Mouse (Mus musculus) limb, embryonic 13.5 days (tissue): Measurements from ENCODE around the gene Naglu. TPM values are rescaled to one million over a fixed set of nuclear protein-coding genes. Genes with fewer than 3 reads are reported as not detected.

Experiments used
- ATAC-seq: fragments of 200-750 bp; cut with Nextera tagmentation; 2 replicates; pipeline ENCODE4 v1.8.0; 2017; ENCODE audit warnings: low read depth, moderate number of reproducible peaks, moderate TSS enrichment; ENCODE audit not compliant: low FRiP score
- H3K27ac ChIP-seq: fragments of 300-500 bp; sonication (generic); 2 replicates; pipeline ENCODE4 v1.5.1; 2015; ENCODE audit warnings: inconsistent platforms, mild to moderate bottlenecking, moderate library complexity
- H3K27me3 ChIP-seq: fragments of 300-500 bp; sonication (generic); 2 replicates; pipeline ENCODE4 v1.6.1; 2015; ENCODE audit warnings: mild to moderate bottlenecking, inconsistent platforms
- H3K36me3 ChIP-seq: fragments of 300-500 bp; sonication (generic); 2 replicates; pipeline ENCODE4 v1.6.1; 2015; ENCODE audit warnings: inconsistent platforms, mild to moderate bottlenecking, moderate library complexity
- H3K4me1 ChIP-seq: fragments of 300-500 bp; sonication (generic); 2 replicates; pipeline ENCODE4 v1.6.1; 2015; ENCODE audit warnings: inconsistent platforms
- H3K4me2 ChIP-seq: fragments of 300-500 bp; sonication (generic); replicated peaks from 2 replicates; pipeline ENCODE4 v1.6.1; 2015; ENCODE audit warnings: inconsistent platforms, mild to moderate bottlenecking, moderate library complexity
- H3K4me3 ChIP-seq: fragments of 300-500 bp; sonication (generic); 2 replicates; pipeline ENCODE4 v1.5.1; 2015; ENCODE audit warnings: moderate library complexity, mild to moderate bottlenecking, inconsistent platforms
- H3K9ac ChIP-seq: fragments of 300-500 bp; sonication (generic); 2 replicates; pipeline ENCODE4 v1.6.1; 2015; ENCODE audit warnings: mild to moderate bottlenecking, inconsistent platforms
- H3K9me3 ChIP-seq: fragments of 300-500 bp; sonication (generic); 2 replicates; pipeline ENCODE4 v1.6.1; 2016; ENCODE audit warnings: inconsistent platforms
- WGBS: fragments of 180-500 bp; shearing (Covaris S2); methylation state at CpG from one replicate; pipeline ENCODE4 v1.1.7; 2015; 5-methylcytosine and 5-hydroxymethylcytosine counted together
- polyA plus RNA-seq: library from polyadenylated mRNA; unstranded; fragments of >200 nt; fragmentation: Nextera tagmentation; extraction: Ambion mirVana; gene quantifications from 2 replicates; pipeline ENCODE4 v1.2.1, GENCODE M21; 2015

Naglu gene
- 9.4 and 9.8 TPM in 2 replicates for polyA plus RNA-seq

- H3K9ac ChIP-seq, result peak within 1 kb of the TSS; percentile 84
- H3K27me3 ChIP-seq, result peaks cover 37% of the 10 kb centered on the region
- peak within 1 kb of the TSS; percentile 75 for H3K4me3 ChIP-seq
- H3K27ac ChIP-seq, result no peak within 1 kb of the TSS
- peak; percentile 70 for ATAC-seq
- H3K4me2 ChIP-seq, result peak within 1 kb of the TSS; percentile 99
- no peaks in the 10 kb centered on the region for H3K36me3 ChIP-seq
- no peaks in the 10 kb centered on the region for H3K9me3 ChIP-seq
- peaks cover 17% of the 10 kb centered on the region for H3K4me1 ChIP-seq
- WGBS, result 5% methylated on average over 35 of the region's 35 CpGs
Observed at GRCm38 (mm10) chr11:101069391-101070188, at the start of gene Naglu. TSS of gene Naglu (plus strand) at chr11:101070012.

GRCm38 (mm10) chr11:101023371-101023770 is 46.4 kb upstream of the Naglu start:
- no peak for ATAC-seq
- Histone ChIP-seq H3K27me3 (no peaks in the 10 kb centered on the region), H3K36me3 (peaks cover 65% of the 10 kb centered on the region), H3K4me2 (no peak overlapping the region), H3K9me3 (no peaks in the 10 kb centered on the region), H3K9ac (no peak overlapping the region), H3K27ac (no peak overlapping the region), H3K4me1 (no peaks in the 10 kb centered on the region), H3K4me3 (no peak overlapping the region)
- 89% methylated on average over 12 of the region's 12 CpGs for WGBS

DNA sequence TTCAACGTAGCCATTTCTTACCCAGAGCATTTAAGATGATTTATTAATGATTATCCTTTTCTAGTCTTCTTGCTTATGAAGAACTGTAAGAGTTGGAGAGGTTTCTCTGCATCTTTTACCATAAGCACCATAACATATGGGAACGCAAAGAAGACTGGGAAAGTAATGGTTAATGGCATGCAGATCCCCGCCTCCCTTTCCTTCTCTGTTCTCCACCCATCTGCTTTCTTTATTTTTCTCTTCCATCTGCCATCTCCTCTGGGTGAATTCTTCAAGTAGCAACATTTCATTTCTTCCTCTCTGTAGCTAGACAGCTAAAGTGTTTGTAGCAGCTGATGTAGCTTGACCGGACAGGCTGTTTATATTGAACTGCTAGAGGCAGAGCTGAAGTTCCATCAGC is 45.8 kb upstream of the Naglu start:
- Histone ChIP-seq H3K36me3 (peaks cover 66% of the 10 kb centered on the region), H3K9ac (no peak overlapping the region), H3K27ac (no peak overlapping the region), H3K27me3 (no peaks in the 10 kb centered on the region), H3K4me2 (no peak overlapping the region), H3K9me3 (no peaks in the 10 kb centered on the region), H3K4me1 (no peaks in the 10 kb centered on the region), H3K4me3 (no peak overlapping the region)
- ATAC-seq, result no peak
- 92% methylated on average over 4 of the region's 4 CpGs for WGBS

GRCm38 (mm10) chr11:101027121-101027520 is 42.7 kb upstream of the Naglu start:
- 92% methylated on average over 11 of the region's 11 CpGs for WGBS
- Histone ChIP-seq H3K4me3 (no peak overlapping the region), H3K4me1 (peaks cover 3% of the 10 kb centered on the region; the same call in 1 of the 2 replicates), H3K36me3 (peaks cover 62% of the 10 kb centered on the region), H3K4me2 (no peak overlapping the region), H3K9me3 (no peaks in the 10 kb centered on the region), H3K27ac (no peak overlapping the region), H3K9ac (no peak overlapping the region), H3K27me3 (no peaks in the 10 kb centered on the region)
- ATAC-seq, result no peak

DNA sequence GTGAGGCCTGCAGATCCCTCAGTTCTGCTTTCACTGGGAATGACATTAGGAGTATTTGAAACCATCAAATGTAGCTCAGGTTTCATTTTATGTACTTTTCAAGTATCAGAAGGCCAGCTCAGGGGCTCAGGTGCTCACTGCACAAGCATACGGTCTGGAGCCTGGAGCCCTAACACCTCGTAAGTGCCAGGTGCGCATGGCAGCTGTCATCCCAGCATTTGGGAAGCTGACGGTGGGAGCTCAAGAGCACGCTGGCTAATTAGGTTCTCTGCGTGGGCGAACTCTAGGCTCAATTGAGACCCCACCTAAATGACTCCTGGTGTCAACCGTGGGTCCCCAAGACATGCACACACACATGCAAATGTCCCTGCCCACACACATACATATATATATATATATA is 40.5 kb upstream of the Naglu start:
- Histone ChIP-seq H3K36me3 (peaks cover 67% of the 10 kb centered on the region), H3K4me3 (no peak overlapping the region), H3K9ac (no peak overlapping the region), H3K27me3 (no peaks in the 10 kb centered on the region), H3K9me3 (no peaks in the 10 kb centered on the region), H3K4me2 (no peak overlapping the region), H3K27ac (no peak overlapping the region), H3K4me1 (peaks cover 3% of the 10 kb centered on the region; the same call in 1 of the 2 replicates)
- WGBS, result 65% methylated on average over 8 of the region's 8 CpGs
- ATAC-seq, result no peak

DNA sequence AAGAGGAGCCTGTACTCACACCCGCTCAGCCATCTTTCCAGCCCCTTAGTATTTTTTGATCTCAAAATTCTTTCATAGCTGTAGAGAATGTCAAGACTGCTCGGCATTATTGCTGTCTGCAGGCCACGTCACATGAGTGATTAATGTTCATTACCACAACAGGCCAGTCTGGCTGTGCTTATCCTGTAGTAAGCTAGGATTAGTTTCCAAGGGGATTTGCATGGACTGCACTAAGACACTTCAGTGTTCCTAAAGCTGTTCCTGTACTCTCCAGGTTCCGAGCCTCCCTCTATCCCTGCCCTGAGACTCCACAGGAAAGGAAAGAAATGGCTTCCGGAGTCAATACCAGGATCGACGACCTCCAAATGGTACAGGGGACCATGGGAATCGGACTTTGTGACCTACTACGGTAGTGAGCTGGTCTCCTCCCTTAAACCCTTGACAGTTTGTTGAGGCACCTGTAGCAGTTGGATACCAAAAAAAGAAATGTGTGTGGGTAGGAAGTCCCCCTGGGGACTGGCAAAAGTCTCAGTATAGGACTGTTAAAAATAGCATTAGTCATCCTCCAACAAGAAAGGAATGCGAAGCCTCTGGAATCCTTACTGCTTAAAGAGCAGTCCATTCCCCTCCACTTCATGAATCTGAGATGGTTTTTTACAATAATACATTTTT is 39.5 kb upstream of the Naglu start:
- H3K9me3 ChIP-seq, result no peaks in the 10 kb centered on the region
- ATAC-seq, result no peak
- peaks cover 3% of the 10 kb centered on the region; the same call in 1 of the 2 replicates for H3K4me1 ChIP-seq
- no peak overlapping the region for H3K27ac ChIP-seq
- peaks cover 76% of the 10 kb centered on the region for H3K36me3 ChIP-seq
- no peaks in the 10 kb centered on the region for H3K27me3 ChIP-seq
- H3K9ac ChIP-seq, result no peak overlapping the region
- H3K4me3 ChIP-seq, result no peak overlapping the region
- 77% methylated on average over 10 of the region's 10 CpGs for WGBS
- H3K4me2 ChIP-seq, result no peak overlapping the region

- no peak for ATAC-seq
- no peak overlapping the region for H3K27ac ChIP-seq
- H3K27me3 ChIP-seq, result no peaks in the 10 kb centered on the region
- no peak overlapping the region for H3K9ac ChIP-seq
- H3K4me3 ChIP-seq, result no peak overlapping the region
- H3K36me3 ChIP-seq, result peaks cover 74% of the 10 kb centered on the region
- no peak overlapping the region for H3K4me2 ChIP-seq
- WGBS, result 85% methylated on average over 4 of the region's 4 CpGs
- no peaks in the 10 kb centered on the region for H3K9me3 ChIP-seq
- peaks cover 3% of the 10 kb centered on the region; the same call in 1 of the 2 replicates for H3K4me1 ChIP-seq
Observed at GRCm38 (mm10) chr11:101030808-101031156, 39.0 kb upstream of the Naglu start.

GRCm38 (mm10) chr11:101031470-101031869 is 38.3 kb upstream of the Naglu start:
- WGBS, result 100% methylated on average over 1 of the region's 1 CpGs
- H3K27ac ChIP-seq, result no peak overlapping the region
- no peak for ATAC-seq
- H3K27me3 ChIP-seq, result no peaks in the 10 kb centered on the region
- no peak overlapping the region for H3K4me2 ChIP-seq
- no peak overlapping the region for H3K9ac ChIP-seq
- H3K36me3 ChIP-seq, result peaks cover 73% of the 10 kb centered on the region
- peaks cover 3% of the 10 kb centered on the region; the same call in 1 of the 2 replicates for H3K4me1 ChIP-seq
- no peak overlapping the region for H3K4me3 ChIP-seq
- no peaks in the 10 kb centered on the region for H3K9me3 ChIP-seq

DNA sequence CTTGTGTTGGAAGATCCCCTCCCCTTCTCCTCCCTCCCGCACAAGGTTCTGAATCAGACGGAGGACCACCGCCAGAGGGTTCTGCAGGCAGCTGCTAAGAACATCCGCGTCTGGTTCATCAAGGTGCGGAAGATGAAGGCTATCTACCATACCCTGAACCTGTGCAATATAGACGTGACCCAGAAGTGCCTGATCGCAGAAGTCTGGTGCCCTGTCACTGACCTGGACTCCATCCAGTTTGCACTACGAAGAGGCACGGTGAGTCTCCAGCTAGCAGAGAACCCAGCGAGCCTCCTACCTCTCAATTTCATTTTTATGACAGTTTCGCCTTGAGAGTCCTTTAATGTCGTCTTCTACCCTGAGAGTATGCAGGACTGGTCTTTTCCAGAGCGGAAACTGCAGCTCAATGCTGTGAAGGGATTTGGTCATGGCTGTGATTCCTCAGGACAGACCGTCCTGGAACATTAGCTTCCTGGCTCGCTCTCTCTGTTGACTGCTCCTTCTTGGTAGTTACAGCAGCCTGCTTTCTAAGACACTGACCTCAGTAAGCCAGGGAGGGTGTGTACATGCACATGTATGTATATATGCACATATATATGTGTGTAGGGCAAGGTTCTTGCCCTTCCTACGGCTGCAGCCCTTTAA is 35.8 kb upstream of the Naglu start:
- WGBS, result 92% methylated on average over 17 of the region's 17 CpGs
- H3K4me3 ChIP-seq, result no peak overlapping the region
- H3K4me2 ChIP-seq, result no peak overlapping the region
- no peaks in the 10 kb centered on the region for H3K27me3 ChIP-seq
- H3K4me1 ChIP-seq, result peaks cover 3% of the 10 kb centered on the region; the same call in 1 of the 2 replicates
- ATAC-seq, result no peak
- H3K9ac ChIP-seq, result no peak overlapping the region
- peaks cover 82% of the 10 kb centered on the region for H3K36me3 ChIP-seq
- H3K9me3 ChIP-seq, result no peaks in the 10 kb centered on the region
- H3K27ac ChIP-seq, result no peak overlapping the region

DNA sequence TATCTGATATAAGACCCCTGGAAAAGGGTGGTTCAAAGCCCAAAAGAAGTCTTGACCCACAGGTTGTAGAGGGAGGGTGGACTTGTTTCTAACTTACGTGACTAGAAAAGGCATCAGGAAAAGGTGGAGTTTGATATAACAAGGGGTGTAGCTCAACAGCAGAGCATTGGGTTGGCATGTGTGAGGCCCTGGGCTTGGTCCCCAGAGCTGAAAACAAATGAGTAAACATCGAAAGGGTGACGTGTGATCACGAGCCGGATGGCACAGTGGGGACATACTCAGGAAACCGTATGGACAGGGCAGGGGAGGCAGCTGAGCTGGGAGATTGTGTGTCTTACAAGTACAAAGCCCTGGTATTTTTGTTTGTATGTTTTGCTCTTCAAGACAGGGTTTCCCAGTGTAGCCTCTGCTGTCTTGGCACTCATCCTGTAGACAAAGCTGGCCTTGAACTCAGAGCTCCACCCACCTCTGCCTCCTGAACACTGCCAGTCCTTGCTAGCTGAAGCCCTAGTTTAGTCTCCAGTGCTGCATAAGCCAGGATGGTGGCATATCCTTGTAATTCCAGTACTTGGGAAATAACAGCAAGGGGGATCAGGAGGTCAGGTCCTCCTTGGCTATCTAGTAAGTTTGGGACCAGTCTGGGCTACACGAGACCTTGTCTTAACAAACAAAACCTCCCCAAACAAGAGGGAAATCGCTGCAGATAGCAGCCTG is 35.0 kb upstream of the Naglu start:
- ATAC-seq, result no peak
- 92% methylated on average over 8 of the region's 8 CpGs for WGBS

GRCm38 (mm10) chr11:101035328-101035695 is 34.5 kb upstream of the Naglu start:
- Histone ChIP-seq H3K9ac (no peak overlapping the region), H3K4me1 (no peaks in the 10 kb centered on the region), H3K4me2 (no peak overlapping the region), H3K27me3 (no peaks in the 10 kb centered on the region), H3K36me3 (peaks cover 86% of the 10 kb centered on the region), H3K27ac (no peak overlapping the region), H3K9me3 (no peaks in the 10 kb centered on the region), H3K4me3 (no peak overlapping the region)
- no peak for ATAC-seq
- WGBS, result 87% methylated on average over 4 of the region's 4 CpGs

More for the DNA sequence above, 35.0 kb upstream of the Naglu start:
- Histone ChIP-seq H3K27me3 (no peaks in the 10 kb centered on the region), H3K27ac (no peak overlapping the region), H3K4me1 (no peaks in the 10 kb centered on the region), H3K36me3 (peaks cover 85% of the 10 kb centered on the region), H3K4me2 (no peak overlapping the region), H3K9me3 (no peaks in the 10 kb centered on the region), H3K4me3 (no peak overlapping the region), H3K9ac (no peak overlapping the region)

- H3K27me3 ChIP-seq, result no peaks in the 10 kb centered on the region
- no peak for ATAC-seq
- WGBS, result 81% methylated on average over 10 of the region's 10 CpGs
- H3K4me3 ChIP-seq, result no peak overlapping the region
- H3K36me3 ChIP-seq, result peaks cover 89% of the 10 kb centered on the region
- no peak overlapping the region for H3K27ac ChIP-seq
- H3K9ac ChIP-seq, result no peak overlapping the region
- no peak overlapping the region for H3K4me2 ChIP-seq
- no peaks in the 10 kb centered on the region for H3K9me3 ChIP-seq
- H3K4me1 ChIP-seq, result no peaks in the 10 kb centered on the region
Observed at GRCm38 (mm10) chr11:101037795-101038194, 32.0 kb upstream of the Naglu start.
